Mouse (Mus musculus) liver, adult 2 months (tissue): ENCODE results near the gene Fuom. TPM values are rescaled to one million over a fixed set of nuclear protein-coding genes. Genes with fewer than 3 reads are reported as not detected.
A peak's percentile ranks its signal among the peaks of the same experiment; 100 is the strongest.

Experiments used
- DNase-seq: peaks from one replicate; pipeline ENCODE4 v3.0.0-alpha.2; 2011; ENCODE audit warnings: low read depth, low spot score; ENCODE audit errors: extremely low read depth
- H3K27ac ChIP-seq: fragments of 200-500 bp; replicated peaks from 2 replicates; pipeline ENCODE4 v1.5.1; 2012; ENCODE audit warnings: low read depth, mild to moderate bottlenecking, control low read depth, inconsistent platforms, low read length; ENCODE audit not compliant: insufficient read depth
- H3K27me3 ChIP-seq: fragments of 200-500 bp; 2 replicates; pipeline ENCODE4 v1.6.1; 2012; ENCODE audit warnings: mild to moderate bottlenecking, moderate library complexity, low read length, inconsistent platforms; ENCODE audit not compliant: control insufficient read depth, insufficient read depth
- H3K36me3 ChIP-seq: fragments of 200-500 bp; 2 replicates; pipeline ENCODE4 v1.6.1; 2012; ENCODE audit warnings: low read length, inconsistent platforms; ENCODE audit not compliant: control insufficient read depth, insufficient read depth
- H3K4me1 ChIP-seq: fragments of 200-500 bp; 2 replicates; pipeline ENCODE4 v1.6.1; 2011; ENCODE audit warnings: low read length; ENCODE audit not compliant: control insufficient read depth, insufficient read depth
- H3K4me3 ChIP-seq: fragments of 200-500 bp; 2 replicates; pipeline ENCODE4 v1.5.1; 2011; ENCODE audit warnings: low read depth, mild to moderate bottlenecking, control low read depth, low read length, moderate library complexity; ENCODE audit not compliant: insufficient read depth
- H3K79me2 ChIP-seq: fragments of 200-500 bp; 2 replicates; pipeline ENCODE4 v1.6.1; 2012; ENCODE audit warnings: inconsistent platforms, mild to moderate bottlenecking, low read length, moderate library complexity; ENCODE audit not compliant: control insufficient read depth, insufficient read depth
- H3K9ac ChIP-seq: fragments of 200-500 bp; 2 replicates; pipeline ENCODE4 v1.6.1; 2012; ENCODE audit warnings: low read depth, mild to moderate bottlenecking, control low read depth, inconsistent platforms, low read length
- CTCF ChIP-seq: fragments of 200-500 bp; IDR thresholded peaks from 2 replicates; pipeline ENCODE4 v1.5.1; 2011; ENCODE audit warnings: low read depth, low read length, control low read depth
- POLR2A ChIP-seq: fragments of 200-500 bp; IDR thresholded peaks from 2 replicates; pipeline ENCODE4 v1.6.1; 2011; ENCODE audit warnings: low read length, control low read depth; ENCODE audit not compliant: insufficient read depth; ENCODE audit errors: extremely low read depth
- WGBS: fragments of 180-500 bp; shearing (Covaris S2); methylation state at CpG from one replicate; pipeline ENCODE4 v1.1.7; 2018; 5-methylcytosine and 5-hydroxymethylcytosine counted together
- polyA plus RNA-seq: library from polyadenylated mRNA; depleted of rRNA; stranded (reverse); fragments of >200 nt; gene quantifications from 2 replicates; pipeline ENCODE4 v1.2.3, GENCODE M21; 2012
- total RNA-seq: library from RNA; depleted of rRNA; stranded (reverse); fragments of >200 nt; gene quantifications from 2 replicates; pipeline ENCODE4 v1.2.3, GENCODE M21; 2014

Gene Fuom
- total and polyA plus RNA-seq, 2 experiments = 68.6 to 77.5 TPM

DNA sequence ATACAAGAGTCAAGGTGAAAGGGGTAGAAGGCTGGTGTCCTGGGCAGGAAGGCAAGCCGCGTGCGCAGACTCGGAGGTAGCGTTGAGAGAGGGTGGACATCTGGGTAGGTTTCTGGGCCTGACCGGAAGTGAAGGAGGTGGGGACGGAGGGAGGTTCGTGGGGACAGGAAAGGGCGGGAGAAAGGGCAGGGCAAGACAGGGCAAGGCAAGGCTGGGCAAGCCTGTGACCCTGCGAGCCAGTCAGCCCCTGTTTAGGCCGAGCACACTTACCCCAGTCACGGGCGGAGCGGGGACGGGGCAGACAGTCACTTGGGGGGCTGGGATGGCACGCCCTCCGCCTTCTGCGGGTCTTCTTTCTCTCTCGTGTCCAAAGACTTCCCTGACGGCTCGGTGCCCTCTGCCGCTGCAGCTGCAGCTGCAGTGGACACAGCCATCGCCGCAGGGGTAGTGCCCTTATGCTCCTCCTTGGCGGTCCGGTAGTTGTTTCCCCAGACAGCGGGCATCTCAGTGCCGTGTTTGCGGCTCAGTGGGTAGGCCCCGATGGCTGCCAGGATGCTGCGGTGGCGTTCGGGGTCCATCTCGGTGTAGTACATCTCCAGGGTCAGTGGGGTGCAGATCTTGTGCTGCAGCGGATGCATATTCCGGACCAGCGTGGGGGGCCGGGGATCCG lies 32.1 kb downstream of the Fuom start:
- Histone ChIP-seq H3K4me3 (peak overlapping the region; percentile 59), H3K4me1 (peaks cover 5% of the 10 kb centered on the region; the same call in 1 of the 2 replicates), H3K9ac (peak overlapping the region; percentile 59), H3K79me2 (no peaks in the 10 kb centered on the region), H3K27me3 (no peaks in the 10 kb centered on the region), H3K27ac (peak overlapping the region; percentile 7; the same call in 1 of the 2 replicates), H3K36me3 (no peaks in the 10 kb centered on the region)
- WGBS = 60% methylated on average over 39 of the region's 39 CpGs
- TF ChIP-seq POLR2A = no peak
- peak; percentile 64 for DNase-seq

DNA sequence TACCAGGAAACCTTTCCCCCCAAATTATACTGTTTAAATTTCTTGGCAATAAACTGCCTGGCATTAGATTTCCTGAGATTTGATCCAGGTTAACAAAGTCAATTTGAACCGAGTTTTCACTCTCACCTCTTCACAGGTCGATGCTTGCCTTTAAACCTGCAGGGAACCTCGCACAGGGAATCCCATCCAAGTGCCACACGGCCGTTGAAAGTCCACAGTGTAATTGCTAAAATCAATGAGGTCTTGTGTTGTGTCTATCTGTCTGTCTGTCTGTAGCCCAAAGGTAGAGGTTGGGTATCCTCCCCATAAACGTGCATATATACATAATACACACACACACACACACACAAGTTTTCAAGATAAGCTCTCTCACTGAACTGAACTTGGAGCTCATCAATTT lies 34.8 kb downstream of the Fuom start:
- Histone ChIP-seq H3K4me1 (peaks cover 5% of the 10 kb centered on the region; the same call in 1 of the 2 replicates), H3K9ac (no peak overlapping the region; the same call in 1 of the 2 replicates), H3K27me3 (no peaks in the 10 kb centered on the region), H3K79me2 (no peaks in the 10 kb centered on the region), H3K36me3 (no peaks in the 10 kb centered on the region), H3K4me3 (no peak overlapping the region), H3K27ac (peak overlapping the region; percentile 92)
- peak; percentile 95 for DNase-seq
- no peak for TF ChIP-seq CTCF
- no peak for TF ChIP-seq POLR2A
- 18% methylated on average over 6 of the region's 6 CpGs for WGBS

DNA sequence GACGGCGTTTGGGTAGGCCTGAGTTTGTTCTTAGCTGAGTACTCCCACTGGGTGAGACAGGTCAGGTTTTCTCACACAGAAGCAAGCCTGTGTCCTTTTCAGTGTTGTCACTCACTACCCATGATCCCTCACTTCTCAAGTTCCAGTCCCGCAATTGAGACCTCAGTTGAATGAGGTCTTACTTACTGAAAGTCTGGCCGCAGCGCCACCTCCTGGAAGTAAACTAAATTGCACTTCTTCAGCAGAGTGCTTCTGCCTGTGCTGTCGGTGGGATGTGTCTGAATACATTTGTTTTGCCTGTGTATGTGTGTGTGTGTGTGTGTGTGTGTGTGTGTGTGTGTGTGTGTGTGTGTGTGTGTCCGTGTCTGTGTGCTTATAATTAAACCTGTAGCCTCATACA lies 39.1 kb downstream of the Fuom start:
- Histone ChIP-seq H3K4me3 (no peak overlapping the region), H3K9ac (no peak overlapping the region), H3K27me3 (peaks cover 6% of the 10 kb centered on the region; the same call in 1 of the 2 replicates), H3K79me2 (no peaks in the 10 kb centered on the region), H3K36me3 (no peaks in the 10 kb centered on the region), H3K27ac (no peak overlapping the region), H3K4me1 (peaks cover 5% of the 10 kb centered on the region; the same call in 1 of the 2 replicates)
- TF ChIP-seq POLR2A (no peak), CTCF (peak; percentile 64)
- DNase-seq = peak; percentile 45
- 28% methylated on average over 7 of the region's 7 CpGs for WGBS

DNA sequence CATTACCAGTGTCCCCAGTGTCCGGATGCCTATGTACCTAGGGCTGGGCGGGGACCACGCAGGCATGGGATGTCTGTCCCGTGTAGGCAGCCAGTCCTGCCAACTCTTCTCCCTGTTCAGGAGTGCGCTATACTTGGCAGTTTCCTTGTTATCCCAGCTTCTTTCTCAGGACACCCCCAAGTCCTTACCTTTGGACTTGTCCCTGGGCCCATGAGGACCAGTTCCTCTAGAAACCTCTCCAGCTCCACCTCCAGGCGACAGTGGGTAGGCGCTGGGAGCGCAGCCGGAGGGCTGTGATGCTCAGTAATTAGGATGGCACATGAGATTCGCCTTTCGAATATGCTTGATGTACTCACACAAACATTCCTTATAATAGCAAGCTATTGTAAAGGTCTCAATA lies 39.9 kb downstream of the Fuom start:
- H3K36me3 ChIP-seq = no peaks in the 10 kb centered on the region
- no peak overlapping the region for H3K9ac ChIP-seq
- DNase-seq = no peak
- H3K4me1 ChIP-seq = no peaks in the 10 kb centered on the region
- no peak for TF ChIP-seq POLR2A
- TF ChIP-seq CTCF = peak; percentile 47
- H3K27ac ChIP-seq = no peak overlapping the region
- WGBS = 41% methylated on average over 11 of the region's 11 CpGs
- H3K27me3 ChIP-seq = peaks cover 6% of the 10 kb centered on the region; the same call in 1 of the 2 replicates
- H3K4me3 ChIP-seq = no peak overlapping the region
- no peaks in the 10 kb centered on the region for H3K79me2 ChIP-seq

DNA sequence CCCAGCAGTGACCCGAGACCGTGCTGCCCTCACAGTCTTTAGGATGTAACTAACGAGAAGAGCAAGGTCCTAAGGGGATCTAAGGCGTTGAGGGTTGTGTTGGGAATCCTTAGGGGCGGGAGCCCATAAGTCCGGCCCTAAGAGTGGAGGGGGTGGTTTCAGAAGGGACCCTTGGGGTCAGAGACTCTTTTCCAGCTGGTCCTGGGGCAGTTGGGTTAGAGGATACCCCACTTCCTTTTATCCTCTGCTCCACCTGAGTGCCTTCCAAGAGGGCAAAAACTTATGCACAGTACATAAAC lies 40.5 kb downstream of the Fuom start:
- no peak overlapping the region for H3K27ac ChIP-seq
- 18% methylated on average over 6 of the region's 6 CpGs for WGBS
- no peak overlapping the region for H3K9ac ChIP-seq
- H3K79me2 ChIP-seq = no peaks in the 10 kb centered on the region
- no peaks in the 10 kb centered on the region for H3K4me1 ChIP-seq
- no peak for DNase-seq
- H3K36me3 ChIP-seq = no peaks in the 10 kb centered on the region
- TF ChIP-seq CTCF = no peak
- TF ChIP-seq POLR2A = no peak
- H3K27me3 ChIP-seq = peaks cover 6% of the 10 kb centered on the region; the same call in 1 of the 2 replicates
- no peak overlapping the region for H3K4me3 ChIP-seq
